Mouse (Mus musculus) embryonic facial prominence, embryonic 10.5 days (tissue): ENCODE results near the gene Kcnb1. TPM values are rescaled to one million over a fixed set of nuclear protein-coding genes. Genes with fewer than 3 reads are reported as not detected.

Experiments used
- DNase-seq: peaks from one replicate; pipeline ENCODE4 v3.0.0-alpha.2; 2017; ENCODE audit warnings: low spot score
- H3K27ac ChIP-seq: fragments of 300-500 bp; sonication (generic); replicated peaks from 2 replicates; pipeline ENCODE4 v1.5.1; 2016; ENCODE audit warnings: mild to moderate bottlenecking
- H3K27me3 ChIP-seq: fragments of 300-500 bp; sonication (generic); replicated peaks from 2 replicates; pipeline ENCODE4 v1.6.1; 2016; ENCODE audit warnings: low read depth, mild to moderate bottlenecking; ENCODE audit not compliant: poor library complexity, severe bottlenecking
- H3K36me3 ChIP-seq: fragments of 300-500 bp; sonication (generic); replicated peaks from 2 replicates; pipeline ENCODE4 v1.6.1; 2016; ENCODE audit warnings: mild to moderate bottlenecking, moderate library complexity
- H3K4me1 ChIP-seq: fragments of 300-500 bp; sonication (generic); 2 replicates; pipeline ENCODE4 v1.6.1; 2016
- H3K4me3 ChIP-seq: fragments of 300-500 bp; sonication (generic); 2 replicates; pipeline ENCODE4 v1.5.1; 2016; ENCODE audit warnings: mild to moderate bottlenecking, moderate library complexity
- H3K9me3 ChIP-seq: fragments of 300-500 bp; sonication (generic); 2 replicates; pipeline ENCODE4 v1.6.1; 2016; ENCODE audit warnings: mild to moderate bottlenecking
- WGBS: fragments of 180-500 bp; shearing (Covaris S2); methylation state at CpG from one replicate; pipeline ENCODE4 v1.1.7; 2016; 5-methylcytosine and 5-hydroxymethylcytosine counted together
- polyA plus RNA-seq: library from polyadenylated mRNA; unstranded; fragments of >200 nt; fragmentation: Nextera tagmentation; extraction: Ambion mirVana; gene quantifications from 2 replicates; pipeline ENCODE4 v1.2.1, GENCODE M21; 2016

The Kcnb1 gene
- polyA plus RNA-seq, 1 experiment from 2014 or later: 0.52 TPM

- Histone ChIP-seq H3K9me3 (no peaks in the 10 kb centered on the region), H3K27ac (no peak overlapping the region), H3K27me3 (peaks cover 13% of the 10 kb centered on the region), H3K36me3 (no peaks in the 10 kb centered on the region), H3K4me3 (no peak overlapping the region), H3K4me1 (peaks cover 40% of the 10 kb centered on the region)
- 58% methylated on average over 8 of the region's 8 CpGs for WGBS
- no peak for DNase-seq
Observed at GRCm38 (mm10) chr2:167132041-167132440, 57.9 kb downstream of the Kcnb1 start.

- H3K9me3 ChIP-seq: no peaks in the 10 kb centered on the region
- peak overlapping the region; percentile 51 for H3K27ac ChIP-seq
- peaks cover 13% of the 10 kb centered on the region for H3K27me3 ChIP-seq
- DNase-seq: peak; percentile 21
- no peak overlapping the region; the same call in 1 of the 2 replicates for H3K4me3 ChIP-seq
- WGBS: 38% methylated on average over 9 of the region's 9 CpGs
- H3K36me3 ChIP-seq: no peaks in the 10 kb centered on the region
- H3K4me1 ChIP-seq: peaks cover 34% of the 10 kb centered on the region
Observed at GRCm38 (mm10) chr2:167130050-167130770, 59.7 kb downstream of the Kcnb1 start.

- Histone ChIP-seq H3K4me3 (peak overlapping the region; percentile 36), H3K4me1 (peaks cover 34% of the 10 kb centered on the region), H3K36me3 (no peaks in the 10 kb centered on the region), H3K27ac (peak overlapping the region; percentile 51), H3K27me3 (peaks cover 13% of the 10 kb centered on the region), H3K9me3 (no peaks in the 10 kb centered on the region)
- 24% methylated on average over 9 of the region's 9 CpGs for WGBS
- peak; percentile 29 for DNase-seq
Observed at GRCm38 (mm10) chr2:167129608-167129955, 60.4 kb downstream of the Kcnb1 start.

- 35% methylated on average over 20 of the region's 20 CpGs for WGBS
- peak overlapping the region; percentile 51 for H3K27ac ChIP-seq
- no peaks in the 10 kb centered on the region for H3K9me3 ChIP-seq
- peak overlapping the region; percentile 36 for H3K4me3 ChIP-seq
- peaks cover 13% of the 10 kb centered on the region for H3K27me3 ChIP-seq
- peaks cover 34% of the 10 kb centered on the region for H3K4me1 ChIP-seq
- H3K36me3 ChIP-seq: no peaks in the 10 kb centered on the region
- peak; percentile 25 for DNase-seq
Observed at GRCm38 (mm10) chr2:167128699-167129607, 61.0 kb downstream of the Kcnb1 start.

GRCm38 (mm10) chr2:167127404-167127803, 62.6 kb downstream of the Kcnb1 start:
- DNase-seq: no peak
- Histone ChIP-seq H3K4me1 (peaks cover 34% of the 10 kb centered on the region), H3K27me3 (peaks cover 13% of the 10 kb centered on the region), H3K27ac (no peak overlapping the region), H3K4me3 (no peak overlapping the region), H3K36me3 (no peaks in the 10 kb centered on the region), H3K9me3 (no peaks in the 10 kb centered on the region)
- 93% methylated on average over 5 of the region's 5 CpGs for WGBS

- 70% methylated on average over 4 of the region's 4 CpGs for WGBS
Observed at GRCm38 (mm10) chr2:167125781-167126180, 64.2 kb downstream of the Kcnb1 start.

GRCm38 (mm10) chr2:167123936-167124335, 66.0 kb downstream of the Kcnb1 start:
- no peaks in the 10 kb centered on the region for H3K9me3 ChIP-seq
- DNase-seq: no peak
- no peak overlapping the region for H3K4me3 ChIP-seq
- 62% methylated on average over 11 of the region's 11 CpGs for WGBS
- peaks cover 27% of the 10 kb centered on the region for H3K4me1 ChIP-seq
- H3K27me3 ChIP-seq: peaks cover 3% of the 10 kb centered on the region; the same call in 1 of the 2 replicates
- H3K27ac ChIP-seq: no peak overlapping the region; the same call in 1 of the 2 replicates
- no peaks in the 10 kb centered on the region for H3K36me3 ChIP-seq

More at GRCm38 (mm10) chr2:167125781-167126180, 64.2 kb downstream of the Kcnb1 start:
- Histone ChIP-seq H3K36me3 (no peaks in the 10 kb centered on the region), H3K27ac (no peak overlapping the region), H3K4me3 (no peak overlapping the region), H3K27me3 (peaks cover 13% of the 10 kb centered on the region), H3K4me1 (peaks cover 39% of the 10 kb centered on the region), H3K9me3 (no peaks in the 10 kb centered on the region)
- DNase-seq: no peak

- Histone ChIP-seq H3K36me3 (no peaks in the 10 kb centered on the region), H3K27me3 (no peaks in the 10 kb centered on the region), H3K27ac (no peak overlapping the region), H3K4me1 (peaks cover 28% of the 10 kb centered on the region), H3K9me3 (no peaks in the 10 kb centered on the region), H3K4me3 (no peak overlapping the region)
- DNase-seq: no peak
- 89% methylated on average over 6 of the region's 6 CpGs for WGBS
Observed at GRCm38 (mm10) chr2:167122737-167123136, 67.2 kb downstream of the Kcnb1 start.

GRCm38 (mm10) chr2:167121996-167122395, 68.0 kb downstream of the Kcnb1 start:
- Histone ChIP-seq H3K9me3 (no peaks in the 10 kb centered on the region), H3K27ac (no peak overlapping the region), H3K4me1 (peaks cover 29% of the 10 kb centered on the region), H3K36me3 (no peaks in the 10 kb centered on the region), H3K27me3 (no peaks in the 10 kb centered on the region), H3K4me3 (no peak overlapping the region)
- 88% methylated on average over 7 of the region's 7 CpGs for WGBS
- DNase-seq: no peak

GRCm38 (mm10) chr2:167121228-167121627, 68.7 kb downstream of the Kcnb1 start:
- Histone ChIP-seq H3K9me3 (no peaks in the 10 kb centered on the region), H3K4me3 (no peak overlapping the region), H3K27me3 (no peaks in the 10 kb centered on the region), H3K27ac (peak overlapping the region; percentile 55; the same call in 1 of the 2 replicates), H3K36me3 (no peaks in the 10 kb centered on the region), H3K4me1 (peaks cover 29% of the 10 kb centered on the region)
- WGBS: 70% methylated on average over 6 of the region's 6 CpGs
- DNase-seq: no peak

- H3K27me3 ChIP-seq: no peaks in the 10 kb centered on the region
- H3K4me3 ChIP-seq: no peak overlapping the region
- no peak for DNase-seq
- H3K9me3 ChIP-seq: no peaks in the 10 kb centered on the region
- no peaks in the 10 kb centered on the region for H3K36me3 ChIP-seq
- peaks cover 36% of the 10 kb centered on the region for H3K4me1 ChIP-seq
- 79% methylated on average over 12 of the region's 12 CpGs for WGBS
- H3K27ac ChIP-seq: no peak overlapping the region
Observed at GRCm38 (mm10) chr2:167120186-167120830, 69.6 kb downstream of the Kcnb1 start.

- WGBS: 75% methylated on average over 10 of the region's 10 CpGs
- no peak for DNase-seq
- H3K27me3 ChIP-seq: no peaks in the 10 kb centered on the region
- no peaks in the 10 kb centered on the region for H3K36me3 ChIP-seq
- H3K4me3 ChIP-seq: no peak overlapping the region
- peak overlapping the region; percentile 19; the same call in 1 of the 2 replicates for H3K27ac ChIP-seq
- H3K4me1 ChIP-seq: peaks cover 53% of the 10 kb centered on the region
- no peaks in the 10 kb centered on the region for H3K9me3 ChIP-seq
Observed at GRCm38 (mm10) chr2:167118046-167118445, 71.9 kb downstream of the Kcnb1 start.
